Mouse (Mus musculus) forebrain, postnatal 0 days (tissue): ENCODE results near the gene Blvra. TPM values are rescaled to one million over a fixed set of nuclear protein-coding genes. Genes with fewer than 3 reads are reported as not detected.

Source experiments
- ATAC-seq: fragments of 200-750 bp; cut with Nextera tagmentation; 2 replicates; pipeline ENCODE4 v1.8.0; 2017; ENCODE audit warnings: mild to moderate bottlenecking, moderate library complexity
- DNase-seq: peaks from one replicate; pipeline ENCODE4 v3.0.0-alpha.2; 2015
- H3K27ac ChIP-seq: fragments of 300-500 bp; sonication (generic); 2 replicates; pipeline ENCODE4 v1.5.1; 2014; ENCODE audit warnings: low read depth, mild to moderate bottlenecking, antibody characterized with exemption, low read length, moderate library complexity, mixed read lengths
- H3K27me3 ChIP-seq: fragments of 300-500 bp; sonication (generic); 2 replicates; pipeline ENCODE4 v1.6.1; 2014; ENCODE audit warnings: mild to moderate bottlenecking, low read length, mixed read lengths; ENCODE audit not compliant: insufficient read depth
- H3K36me3 ChIP-seq: fragments of 300-500 bp; sonication (generic); 2 replicates; pipeline ENCODE4 v1.6.1; 2014; ENCODE audit warnings: mild to moderate bottlenecking, moderate library complexity; ENCODE audit not compliant: insufficient read depth
- H3K4me1 ChIP-seq: fragments of 300-500 bp; sonication (generic); 2 replicates; pipeline ENCODE4 v1.6.1; 2014; ENCODE audit warnings: antibody characterized with exemption; ENCODE audit not compliant: insufficient read depth
- H3K4me2 ChIP-seq: fragments of 300-500 bp; sonication (generic); 2 replicates; pipeline ENCODE4 v1.6.1; 2014; ENCODE audit warnings: low read depth, mild to moderate bottlenecking, moderate library complexity
- H3K4me3 ChIP-seq: fragments of 300-500 bp; sonication (generic); 2 replicates; pipeline ENCODE4 v1.5.1; 2014; ENCODE audit warnings: low read depth, low read length, mixed read lengths
- H3K9ac ChIP-seq: fragments of 300-500 bp; sonication (generic); 2 replicates; pipeline ENCODE4 v1.6.1; 2014; ENCODE audit warnings: mild to moderate bottlenecking
- H3K9me3 ChIP-seq: fragments of 300-500 bp; sonication (generic); 2 replicates; pipeline ENCODE4 v1.6.1; 2016; ENCODE audit warnings: low read length
- CTCF ChIP-seq: sonication (generic); IDR thresholded peaks from 2 replicates; pipeline ENCODE4 v1.5.1; 2016; ENCODE audit warnings: antibody characterized with exemption, control low read depth, low read depth
- WGBS: fragments of 180-500 bp; shearing (Covaris S2); extraction: QIAGEN DNeasy Blood & Tissue Kit; methylation state at CpG from one replicate; pipeline ENCODE4 v1.1.7; 2014; 5-methylcytosine and 5-hydroxymethylcytosine counted together
- microRNA-seq, 2 experiments: library from miRNA; unstranded; fragments of <30 nt; microRNA quantifications; one replicate each; pipeline ENCODE4; 2016
- polyA plus RNA-seq: library from polyadenylated mRNA; unstranded; fragments of >200 nt; fragmentation: Nextera tagmentation; extraction: Ambion mirVana; gene quantifications from 2 replicates; pipeline ENCODE4 v1.2.1, GENCODE M21; 2015
- total RNA-seq: library from RNA; depleted of rRNA; stranded (reverse); fragments of >200 nt; gene quantifications from 2 replicates; pipeline ENCODE4 v1.2.3, GENCODE M21; 2014; rRNA removed

Gene Blvra
- total and polyA plus RNA-seq, 2 experiments from 2014 or later = 13.8 to 29.4 TPM

GRCm38 (mm10) chr2:127142577-127143157, 72.2 kb downstream of the Blvra start:
- Histone ChIP-seq H3K9me3 (no peaks in the 10 kb centered on the region), H3K4me3 (peak overlapping the region; percentile 48), H3K36me3 (0 out of 2 replicates have a peak, but pooled peaks cover 5% of the 10 kb centered on the region), H3K27me3 (no peaks in the 10 kb centered on the region), H3K4me2 (peak overlapping the region; percentile 89), H3K27ac (no peak overlapping the region), H3K9ac (peak overlapping the region; percentile 63), H3K4me1 (peaks cover 5% of the 10 kb centered on the region)
- peak; percentile 17; the same call in 1 of the 2 replicates for ATAC-seq
- no peak for DNase-seq
- no peak for TF ChIP-seq CTCF
- 13% methylated on average over 6 of the region's 6 CpGs for WGBS

GRCm38 (mm10) chr2:127143158-127144063, 72.9 kb downstream of the Blvra start, which contains the start of gene Itpripl1:
Itpripl1 (minus strand) TSS chr2:127143442.
- Histone ChIP-seq H3K27me3 (no peaks in the 10 kb centered on the region), H3K4me3 (peak within 1 kb of the TSS; percentile 48), H3K4me1 (peaks cover 5% of the 10 kb centered on the region), H3K27ac (no peak within 1 kb of the TSS), H3K9ac (peak within 1 kb of the TSS; percentile 63), H3K36me3 (0 out of 2 replicates have a peak, but pooled peaks cover 5% of the 10 kb centered on the region), H3K9me3 (no peaks in the 10 kb centered on the region), H3K4me2 (peak within 1 kb of the TSS; percentile 89)
- ATAC-seq = peak; percentile 88
- peak; percentile 57 for DNase-seq
- WGBS = 3% methylated on average over 31 of the region's 31 CpGs
- TF ChIP-seq CTCF = no peak

- DNase-seq (no peak), ATAC-seq (no peak)
- Histone ChIP-seq H3K9ac (no peak overlapping the region), H3K36me3 (0 out of 2 replicates have a peak, but pooled peaks cover 5% of the 10 kb centered on the region), H3K4me1 (peaks cover 5% of the 10 kb centered on the region), H3K27me3 (no peaks in the 10 kb centered on the region), H3K4me2 (no peak overlapping the region), H3K9me3 (no peaks in the 10 kb centered on the region), H3K4me3 (no peak overlapping the region), H3K27ac (no peak overlapping the region)
- no peak for TF ChIP-seq CTCF
- WGBS = 83% methylated on average over 3 of the region's 3 CpGs
Measured at GRCm38 (mm10) chr2:127145699-127146098, 75.2 kb downstream of the Blvra start.

Small RNAs within 50 kb of the gene (microRNA-seq; reads per million reads assigned to microRNA genes)
- 0 reads per million in 2 experiments for gene Gm24081

Other genes with a start within 250 kb of the Blvra start
- gene Trpm7, start 194.4 kb upstream of the Blvra start, total RNA-seq = 36.9 and 51.9 TPM in 2 replicates
- 13.6 and 21.7 TPM in 2 replicates for gene Trpm7, start 194.4 kb upstream of the Blvra start, polyA plus RNA-seq
- 38.9 and 55.3 TPM in 2 replicates for gene Sppl2a, start 137.4 kb upstream of the Blvra start, total RNA-seq
- gene Sppl2a, start 137.4 kb upstream of the Blvra start, polyA plus RNA-seq = 24.8 and 30.5 TPM in 2 replicates
- 17.1 and 18.7 TPM in 2 replicates for gene Ap4e1, start 61.9 kb upstream of the Blvra start, total RNA-seq
- 2.9 and 5.8 TPM in 2 replicates for gene Ap4e1, start 61.9 kb upstream of the Blvra start, polyA plus RNA-seq
- 8.0 and 10.9 TPM in 2 replicates for gene Ncaph, start 63.3 kb downstream of the Blvra start, total RNA-seq
- 10.8 and 11.0 TPM in 2 replicates for gene Ncaph, start 63.3 kb downstream of the Blvra start, polyA plus RNA-seq
- gene Itpripl1, start 72.8 kb downstream of the Blvra start, total RNA-seq = 11.0 and 16.9 TPM in 2 replicates
- 15.5 and 16.0 TPM in 2 replicates for gene Itpripl1, start 72.8 kb downstream of the Blvra start, polyA plus RNA-seq
- 0.48 and 0.62 TPM in 2 replicates for gene 1810024B03Rik, start 137.6 kb downstream of the Blvra start, total RNA-seq
- gene 1810024B03Rik, start 137.6 kb downstream of the Blvra start, polyA plus RNA-seq = 0.96 and 1.7 TPM in 2 replicates
- 88.8 and 111 TPM in 2 replicates for gene Snrnp200, start 137.7 kb downstream of the Blvra start, total RNA-seq
- 27.8 and 32.6 TPM in 2 replicates for gene Snrnp200, start 137.7 kb downstream of the Blvra start, polyA plus RNA-seq
- 32.8 and 50.3 TPM in 2 replicates for gene Ciao1, start 177.2 kb downstream of the Blvra start, total RNA-seq
- 27.8 and 33.1 TPM in 2 replicates for gene Ciao1, start 177.2 kb downstream of the Blvra start, polyA plus RNA-seq
- gene Tmem127, start 177.2 kb downstream of the Blvra start, total RNA-seq = 85.2 and 94.4 TPM in 2 replicates
- 61.6 and 74.6 TPM in 2 replicates for gene Tmem127, start 177.2 kb downstream of the Blvra start, polyA plus RNA-seq
- gene Stard7, start 199.6 kb downstream of the Blvra start, total RNA-seq = 178 and 203 TPM in 2 replicates
- gene Stard7, start 199.6 kb downstream of the Blvra start, polyA plus RNA-seq = 89.3 and 110 TPM in 2 replicates